Mouse (Mus musculus): ENCODE measurements at regions not wholly inside any gene's neighbourhood (a gene's known extent, or its start where the extent isn't known, plus 50 kb on each side); places are given as distances from the start of the nearest gene placed in this dataset.

DNA sequence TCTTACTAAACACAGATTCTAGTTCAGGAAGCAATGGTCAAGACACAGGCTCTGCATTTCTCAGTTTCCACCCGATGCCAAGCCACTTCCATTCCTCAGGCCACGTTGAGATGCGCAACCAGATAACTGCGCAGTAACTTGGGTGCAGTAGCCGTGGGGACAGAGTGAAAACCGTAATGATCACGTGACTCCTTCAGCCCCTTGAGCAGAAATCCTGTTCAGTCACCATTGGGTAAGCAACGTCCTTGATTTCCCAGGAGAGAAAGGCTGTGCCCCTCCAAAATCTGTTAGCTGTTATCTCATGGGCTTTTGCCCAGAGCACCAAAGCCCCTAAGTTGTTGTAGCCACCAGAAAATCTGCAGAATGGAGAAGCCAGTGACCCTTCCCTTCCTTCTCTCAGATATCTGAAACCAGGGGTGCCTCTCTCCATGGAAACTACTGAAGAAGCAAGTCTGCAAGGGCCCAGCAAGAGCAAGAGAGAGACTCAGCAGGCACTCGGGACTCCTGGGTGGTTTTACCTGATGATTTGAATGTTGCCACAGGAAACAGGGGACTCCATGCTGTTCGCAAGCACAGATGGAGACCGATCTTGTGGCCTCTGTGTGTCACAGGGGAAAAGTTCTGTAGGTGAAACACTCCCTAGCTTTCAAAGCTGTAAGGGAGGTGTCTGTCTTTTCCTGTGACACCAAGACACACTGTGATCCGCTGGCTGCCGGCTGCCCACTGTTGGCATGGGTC, 126.7 kb downstream of the Lmo4 start:
- no peak for DNase-seq (ENCODE audit: low spot score in 2 of 2)

DNA sequence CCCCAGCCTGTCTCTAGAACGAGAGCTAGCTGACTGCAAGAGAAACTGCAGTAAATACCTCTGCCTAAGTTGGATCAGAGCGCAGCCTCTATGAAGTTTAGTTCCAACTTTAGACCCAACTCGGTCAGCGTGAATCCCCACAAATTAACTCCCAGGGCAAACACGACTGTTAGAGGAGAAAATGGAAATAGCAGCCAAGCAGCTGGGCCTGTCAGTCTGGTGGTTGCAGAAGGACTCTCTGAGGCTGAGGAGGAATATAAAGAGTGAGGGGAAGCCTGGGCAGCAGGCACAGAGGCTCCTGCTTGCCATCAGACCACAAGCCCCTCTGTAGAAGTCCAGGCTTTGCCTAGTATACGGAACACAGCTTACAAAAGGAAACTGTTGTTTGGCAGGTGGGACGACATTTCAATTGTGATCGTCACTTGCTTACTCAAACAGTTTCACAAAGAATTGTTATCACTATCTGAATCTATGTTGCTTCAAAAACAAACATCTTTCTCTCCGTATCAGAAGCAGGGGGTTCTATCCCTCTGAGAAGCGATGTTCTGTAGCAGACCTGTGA, 135.0 kb downstream of the Lmo4 start:
- DNase-seq (ENCODE audit: low spot score in 2 of 2) = peak in 1 of 2 experiments; percentile 44

GRCm38 (mm10) chr3:144067016-144067415, 138.0 kb downstream of the Lmo4 start:
- no peak for DNase-seq (ENCODE audit: low spot score in 2 of 2)

DNA sequence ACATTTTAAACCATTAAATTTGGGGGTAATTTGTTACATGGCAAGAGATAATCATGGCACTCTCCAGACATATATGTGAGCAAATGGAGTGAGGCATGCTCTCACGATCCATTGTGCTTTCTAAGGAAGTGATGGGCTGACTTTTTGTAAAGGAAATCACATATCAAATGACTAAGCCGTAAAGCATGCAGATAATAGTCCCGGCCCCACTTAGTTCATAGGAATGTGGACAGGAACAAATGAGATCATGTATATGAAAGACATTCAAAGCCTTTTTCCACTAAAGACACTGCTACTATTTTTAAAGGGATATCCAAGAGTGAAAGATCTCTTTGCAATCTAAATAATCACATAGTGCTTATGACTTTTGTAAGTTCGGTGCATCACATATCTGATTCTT, 146.9 kb downstream of the Lmo4 start:
- DNase-seq (ENCODE audit: low spot score in 2 of 2) = no peak

DNA sequence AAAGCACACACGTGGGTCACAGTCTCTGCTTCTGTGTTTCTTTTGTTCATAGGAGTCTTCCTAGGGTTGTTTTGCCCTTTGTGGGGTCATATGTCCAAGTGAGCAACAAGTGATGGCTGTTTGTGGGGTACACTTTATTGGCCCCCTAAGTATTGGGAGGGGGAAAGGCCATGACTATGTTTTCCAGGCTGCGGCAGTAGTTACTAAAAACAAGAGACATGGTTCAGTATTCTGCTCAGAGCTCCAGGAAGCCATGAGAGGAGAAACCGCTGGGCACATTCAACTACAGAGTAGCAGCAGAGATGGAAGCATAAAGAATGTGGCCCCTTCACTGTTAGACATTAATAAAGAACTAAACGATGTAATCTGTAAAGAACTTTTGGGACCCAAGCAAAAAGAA, 154.7 kb downstream of the Lmo4 start:
- no peak for DNase-seq (ENCODE audit: low spot score in 2 of 2)

GRCm38 (mm10) chr3:144049270-144049669, 155.8 kb downstream of the Lmo4 start:
- no peak for DNase-seq (ENCODE audit: low spot score in 2 of 2)

- no peak for DNase-seq (ENCODE audit: low spot score in 2 of 2)
These were observed 160.7 kb downstream of the Lmo4 start for GRCm38 (mm10) chr3:144044366-144044765.

- DNase-seq (ENCODE audit: low spot score in 2 of 2) = no peak
These were observed 163.2 kb downstream of the Lmo4 start for GRCm38 (mm10) chr3:144041788-144042187.

DNA sequence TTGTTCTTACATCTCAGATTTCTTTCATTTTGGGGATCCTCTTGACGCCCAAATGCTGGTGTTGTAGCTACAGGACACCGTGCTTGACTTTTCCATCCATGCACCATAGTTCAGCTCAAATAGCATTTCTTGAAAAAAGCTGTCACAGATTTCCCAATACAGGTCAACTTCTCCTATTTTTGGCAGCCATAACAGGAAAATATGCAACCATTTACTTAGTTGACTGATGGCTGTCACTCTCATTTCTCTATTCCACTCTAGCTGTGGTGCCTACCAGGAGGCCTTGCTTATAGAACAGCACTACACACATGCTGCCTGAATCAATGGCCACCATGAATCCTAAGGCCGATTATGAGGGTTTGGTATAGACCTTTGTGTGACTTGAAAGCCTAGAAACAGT, 165.5 kb downstream of the Lmo4 start:
- no peak for DNase-seq (ENCODE audit: low spot score in 2 of 2)

DNA sequence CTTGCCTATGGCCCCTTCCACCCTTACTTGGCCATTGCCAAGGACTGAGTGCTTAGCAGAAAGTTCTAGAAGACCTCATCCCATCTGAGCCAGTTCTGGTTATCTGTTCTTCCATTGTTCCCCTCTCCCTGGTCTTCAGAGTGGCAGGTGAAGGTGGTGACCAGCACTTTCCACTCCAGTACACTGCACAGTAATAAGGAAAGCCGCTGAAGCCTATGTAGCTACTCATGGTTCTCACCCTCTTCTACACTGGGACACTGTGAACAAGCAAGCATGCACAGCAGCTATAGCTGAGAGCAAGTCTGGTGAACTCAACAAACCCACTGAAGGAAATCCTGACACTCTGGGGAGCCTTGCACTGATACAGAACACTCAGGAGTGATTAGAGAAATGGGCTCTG, 175.4 kb downstream of the Lmo4 start:
- no peak for DNase-seq (ENCODE audit: low spot score in 2 of 2)

- no peak for DNase-seq (ENCODE audit: low spot score in 2 of 2)
These were observed 175.9 kb downstream of the Lmo4 start for GRCm38 (mm10) chr3:144029121-144029520.

DNA sequence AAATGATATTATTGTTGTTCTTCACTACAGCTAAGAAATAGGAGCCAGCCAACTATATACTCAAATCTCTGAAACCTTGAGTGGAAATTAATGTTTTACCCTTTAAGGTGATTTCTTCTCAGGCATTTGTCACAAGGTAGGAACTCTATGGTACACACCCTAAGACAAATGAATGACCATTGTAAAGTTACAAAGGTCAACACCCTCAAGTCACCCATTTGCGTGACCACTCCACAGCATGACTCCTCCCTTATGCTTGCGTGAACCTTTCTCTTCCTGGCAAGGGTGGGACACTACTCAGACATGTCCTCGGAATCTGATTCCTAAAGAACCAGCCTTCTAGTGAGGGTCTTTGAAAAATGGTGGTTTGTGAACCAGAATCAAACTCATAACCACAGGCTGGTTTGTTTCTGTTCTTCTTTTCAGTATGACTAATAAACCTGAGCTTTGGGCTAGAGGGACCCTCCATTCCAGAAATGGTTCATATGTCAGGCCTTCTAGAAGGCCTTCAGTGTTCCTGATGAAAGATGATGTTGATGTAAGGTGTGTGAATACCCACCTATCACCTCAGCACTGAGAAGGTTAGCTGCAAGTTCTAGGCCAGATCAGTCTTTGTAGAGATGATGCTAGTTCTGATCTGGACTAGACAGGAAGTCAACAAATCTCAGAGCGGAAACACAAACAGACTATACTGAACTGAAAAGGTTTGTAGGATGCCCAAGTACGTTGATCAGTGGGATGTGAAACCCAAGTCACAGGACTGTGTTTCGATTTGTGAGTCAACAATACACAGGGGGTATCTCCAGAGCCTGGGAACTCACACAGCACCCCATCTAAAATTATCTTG, 177.7 kb downstream of the Lmo4 start:
- DNase-seq (ENCODE audit: low spot score in 2 of 2) = no peak

DNA sequence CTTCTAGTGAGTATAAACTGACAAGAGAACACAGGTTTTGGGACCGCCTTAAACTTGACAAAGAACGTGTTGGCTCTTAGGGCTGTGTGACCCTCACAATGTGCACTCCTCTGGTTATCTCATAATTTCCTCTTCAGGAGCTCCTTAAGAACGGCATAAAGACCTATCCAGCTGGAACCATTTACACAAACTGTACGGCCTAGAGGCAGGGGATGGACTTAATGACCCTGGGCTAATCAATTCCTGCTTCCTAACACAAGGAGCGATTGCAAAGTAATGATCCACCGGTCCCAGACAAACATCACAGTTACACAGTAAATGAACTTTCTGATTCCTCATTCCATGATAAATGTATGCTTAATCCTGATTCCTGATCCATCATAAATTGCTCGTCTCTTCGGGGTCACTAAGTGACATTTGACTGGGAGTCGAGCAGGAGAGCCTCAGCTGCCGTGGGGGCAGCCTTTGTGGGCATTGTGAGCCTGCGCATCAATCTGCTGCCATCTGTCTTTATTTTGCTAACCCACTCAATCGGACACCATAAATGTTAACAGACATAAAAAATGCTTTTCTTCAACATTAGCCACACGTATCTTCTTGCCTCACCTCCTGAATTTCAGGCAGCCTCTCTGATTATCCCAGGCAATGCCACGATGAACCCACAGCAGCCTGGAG, 179.4 kb downstream of the Lmo4 start:
- no peak for DNase-seq (ENCODE audit: low spot score in 2 of 2)

DNA sequence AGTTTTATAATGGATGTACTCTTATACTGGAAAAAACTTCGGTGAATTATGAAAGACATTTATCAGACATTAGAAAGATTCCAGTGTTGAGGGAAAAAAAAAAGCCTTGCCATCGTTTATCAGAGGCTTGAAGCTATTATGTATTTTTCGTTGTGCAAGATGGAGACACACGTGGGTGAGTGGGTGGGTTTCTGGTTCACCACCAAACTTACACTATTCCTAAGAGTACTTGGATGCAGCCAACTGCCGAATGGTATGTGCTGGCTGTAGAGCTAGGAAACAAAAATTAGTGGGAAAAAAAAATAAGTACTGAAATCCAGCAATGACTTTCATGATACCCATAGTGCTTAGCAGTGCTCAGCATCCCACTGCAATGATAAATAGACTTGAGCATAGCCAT, 180.8 kb downstream of the Lmo4 start:
- DNase-seq (ENCODE audit: low spot score in 2 of 2) = no peak

- no peak for DNase-seq (ENCODE audit: low spot score in 2 of 2)
These were observed 182.0 kb downstream of the Lmo4 start for GRCm38 (mm10) chr3:144023058-144023457.

- DNase-seq (ENCODE audit: low spot score in 2 of 2) = no peak
These were observed 183.1 kb downstream of the Lmo4 start for GRCm38 (mm10) chr3:144021969-144022368.

GRCm38 (mm10) chr3:144020189-144020940, 184.7 kb downstream of the Lmo4 start:
- DNase-seq (ENCODE audit: low spot score in 2 of 2) = no peak

DNA sequence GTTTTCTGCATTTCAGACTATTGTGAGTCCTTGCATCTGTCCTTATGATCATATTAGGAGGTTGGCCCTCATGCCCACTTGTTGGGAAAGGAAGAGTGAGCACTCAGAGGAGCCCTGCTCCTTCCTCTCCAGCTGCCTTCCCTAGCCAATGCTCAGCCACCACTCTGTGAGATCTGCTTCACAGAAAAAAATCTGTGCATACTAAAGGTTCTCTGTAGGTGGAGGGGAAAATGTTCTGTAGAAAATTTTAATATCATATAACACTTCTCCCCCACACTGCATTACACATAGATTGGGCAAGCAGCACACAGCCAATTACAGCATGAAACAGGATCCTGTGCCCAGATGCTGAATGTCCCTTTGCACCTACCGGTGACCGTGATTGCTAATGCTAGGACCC, 185.7 kb downstream of the Lmo4 start:
- DNase-seq (ENCODE audit: low spot score in 2 of 2) = no peak

GRCm38 (mm10) chr3:144018559-144018958, 186.5 kb downstream of the Lmo4 start:
- DNase-seq (ENCODE audit: low spot score in 2 of 2) = no peak

DNA sequence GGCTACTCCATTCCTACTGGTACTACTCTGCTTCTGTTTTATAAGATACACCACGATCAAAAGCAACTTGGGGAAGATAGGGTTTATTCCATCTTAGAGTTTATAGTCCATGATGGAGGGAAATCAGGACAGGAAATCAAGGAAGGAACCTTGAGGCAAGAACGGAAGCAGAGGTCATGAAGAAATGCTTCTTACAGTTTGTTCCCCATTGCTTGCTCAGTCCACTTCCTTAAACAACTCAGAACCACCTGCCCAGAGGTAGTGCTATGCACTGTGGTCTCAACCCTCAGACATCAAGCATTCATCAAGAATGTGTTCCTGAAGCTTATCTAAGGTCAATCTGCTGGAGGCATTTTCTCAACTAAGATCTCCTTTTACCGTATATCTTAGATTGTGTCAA, 189.8 kb downstream of the Lmo4 start:
- DNase-seq (ENCODE audit: low spot score in 2 of 2) = no peak
